Mouse (Mus musculus) cerebellum, adult 11 months (tissue): ENCODE data around the gene Gpr45.
A peak's percentile ranks its signal among the peaks of the same experiment; 100 is the strongest.
"Not testable (repeated sequence)": the region's sequence is repeated elsewhere in the genome, so short reads cannot be mapped to it uniquely, and the experiment has no call there.

Experiments used
- DNase-seq: peaks from one replicate; pipeline ENCODE4 v3.0.0; 2022

The Gpr45 gene

DNA sequence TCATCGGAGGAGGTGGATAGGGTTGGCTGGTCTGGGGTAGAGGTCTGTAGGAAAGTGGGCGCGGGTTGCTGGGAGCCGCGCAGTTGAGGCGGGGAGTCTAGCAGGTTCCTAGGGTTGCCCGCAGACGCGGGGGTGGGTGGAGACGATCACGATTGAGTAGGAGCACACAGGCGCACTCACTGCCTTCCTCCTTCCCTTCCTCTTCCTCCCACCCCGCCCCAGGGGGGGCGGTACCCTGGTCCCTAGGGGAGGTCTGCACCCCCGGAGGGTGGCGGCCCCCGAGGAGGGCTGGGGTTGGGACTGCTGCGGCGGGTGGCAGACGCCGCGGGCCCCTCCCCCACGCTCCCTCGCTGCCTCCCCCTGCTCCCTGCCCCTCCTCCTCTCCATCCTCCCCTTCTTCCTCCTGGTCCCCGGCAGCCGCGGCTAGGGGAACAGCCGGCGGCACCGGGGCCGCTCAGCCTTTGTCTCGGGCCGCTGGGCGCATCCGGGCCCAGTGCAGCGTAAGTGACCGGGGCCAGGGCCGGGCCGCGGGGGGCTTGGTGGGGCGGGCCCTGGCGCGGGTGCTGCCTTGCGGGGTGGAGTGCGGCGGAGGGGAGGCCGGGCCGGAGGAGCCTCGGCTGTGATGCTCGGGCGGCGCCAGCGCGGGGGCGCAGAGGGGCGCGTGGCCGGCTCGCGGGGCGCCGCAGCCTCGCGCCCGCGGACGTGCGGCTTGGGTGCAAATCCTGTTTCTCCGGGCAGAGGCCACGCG, at the start of gene Gpr45:
TSS of gene Gpr45 (plus strand) at position 139 of the 748 bp plus-strand sequence.
- DNase-seq: peak; percentile 37

DNA sequence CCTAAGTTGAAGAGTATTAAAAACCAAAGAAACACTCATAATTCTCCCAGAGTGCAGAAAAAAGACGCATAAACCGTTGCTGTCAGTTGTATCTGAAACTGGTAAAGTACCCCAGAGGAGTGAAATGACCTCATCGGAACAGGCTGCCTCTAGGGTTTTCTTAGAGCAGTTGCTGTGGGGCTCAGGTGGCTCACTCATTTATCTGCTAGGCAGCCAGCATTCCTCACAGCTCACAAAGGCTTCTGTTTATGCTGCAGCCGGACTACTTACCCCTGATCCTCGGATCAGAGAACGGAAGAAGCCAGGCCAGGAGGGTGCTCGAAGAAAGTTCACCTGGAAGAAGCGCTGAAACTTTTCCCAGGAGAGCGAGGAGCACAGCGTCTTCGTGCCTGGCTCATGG, 47.5 kb upstream of the Gpr45 start:
- DNase-seq: no peak

DNA sequence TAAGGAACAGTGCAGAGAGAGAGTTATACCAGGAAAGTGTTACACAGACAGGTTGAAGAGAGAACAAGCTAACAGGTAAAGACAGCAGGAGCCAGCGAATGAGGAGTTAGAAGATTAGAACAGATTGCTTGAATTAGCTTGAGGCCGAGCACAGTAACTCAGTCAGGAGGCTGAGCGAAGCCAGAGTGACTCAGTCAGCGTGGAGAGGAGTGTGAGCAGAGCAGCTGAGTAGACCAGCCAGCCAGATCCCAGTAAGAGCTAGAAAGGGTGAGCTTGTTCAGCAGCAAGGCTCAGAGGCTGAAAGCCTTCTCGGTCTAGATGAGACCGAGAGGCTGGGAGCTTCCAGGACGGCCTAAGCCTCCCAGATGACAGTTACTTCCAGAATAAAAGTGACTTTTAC, 46.0 kb upstream of the Gpr45 start:
- DNase-seq: no peak

DNA sequence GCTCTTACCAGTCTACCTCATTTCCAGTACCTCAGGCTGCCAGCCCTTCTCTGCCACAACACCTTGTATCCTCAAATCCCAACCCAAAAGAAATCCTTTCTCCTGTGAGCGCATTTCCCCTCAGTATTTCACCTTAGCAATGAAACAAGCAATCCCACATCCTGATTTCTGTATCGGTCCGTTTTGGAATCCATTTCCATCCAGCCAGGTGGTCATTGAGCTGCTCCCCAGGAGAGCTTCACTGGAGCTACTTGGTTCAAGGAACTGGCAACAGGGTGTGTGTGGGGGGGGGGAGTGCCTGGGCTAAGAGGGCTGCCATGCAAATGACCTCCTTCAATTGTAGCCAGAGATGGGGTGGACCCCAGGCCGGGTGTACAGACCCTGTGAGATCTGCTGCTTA, 45.5 kb upstream of the Gpr45 start:
- no peak for DNase-seq

DNA sequence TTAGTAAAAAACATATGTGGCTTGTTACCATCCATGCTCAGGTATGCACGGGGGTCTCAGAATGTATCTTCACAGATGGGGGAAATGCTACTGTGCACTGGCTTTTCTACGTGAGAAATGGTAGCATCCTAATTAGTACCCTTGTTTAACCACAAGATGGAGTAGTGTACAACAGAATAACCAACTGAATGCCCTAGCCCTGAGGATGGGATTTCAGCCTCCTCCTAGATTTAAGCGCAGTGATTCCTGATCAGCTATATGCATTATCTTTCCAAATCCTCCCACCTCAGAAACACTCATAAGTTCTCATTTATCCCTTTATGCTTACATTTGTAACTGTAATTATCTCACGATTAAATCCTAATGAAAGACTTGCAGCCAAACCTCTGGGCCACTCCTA, 37.6 kb upstream of the Gpr45 start:
- no peak for DNase-seq

DNA sequence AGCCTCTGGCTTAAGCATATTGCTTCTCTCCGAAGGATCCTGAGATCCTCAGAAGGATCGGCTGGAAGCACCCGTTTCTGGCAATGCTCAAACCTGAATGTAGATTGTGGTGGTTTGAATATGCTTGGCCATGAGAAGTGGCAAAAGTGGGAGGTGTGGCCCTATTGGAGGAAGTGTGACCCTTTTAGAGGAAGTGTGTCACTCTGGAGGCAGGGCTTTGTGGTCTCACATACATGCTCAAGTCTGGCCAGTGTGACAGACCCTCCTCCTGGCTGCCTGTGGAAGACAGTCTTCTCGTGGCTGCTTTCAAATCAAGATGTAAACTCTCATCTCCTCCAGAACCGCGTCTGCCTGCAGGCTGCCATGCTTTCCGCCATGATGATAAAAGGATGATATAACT, 36.0 kb upstream of the Gpr45 start:
- no peak for DNase-seq

DNA sequence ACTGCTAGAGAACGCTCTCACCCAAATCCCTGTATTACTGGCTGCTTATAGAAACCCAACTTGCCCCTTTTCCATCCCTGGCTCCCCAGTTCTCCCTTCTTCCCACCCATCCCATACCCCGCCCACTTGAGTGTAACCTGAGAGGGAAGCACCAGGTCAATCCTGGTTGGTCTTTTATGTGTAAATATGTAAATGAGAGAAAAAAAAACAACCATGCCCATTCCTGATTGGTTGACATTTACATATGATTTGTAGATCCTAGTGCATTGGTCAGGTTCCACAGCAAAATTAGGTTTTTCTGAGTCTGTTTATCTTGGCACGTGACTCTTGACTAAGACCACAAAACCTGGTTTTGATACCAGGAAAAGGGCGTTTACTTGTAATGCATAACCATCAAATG, 34.8 kb upstream of the Gpr45 start:
- DNase-seq: no peak

DNA sequence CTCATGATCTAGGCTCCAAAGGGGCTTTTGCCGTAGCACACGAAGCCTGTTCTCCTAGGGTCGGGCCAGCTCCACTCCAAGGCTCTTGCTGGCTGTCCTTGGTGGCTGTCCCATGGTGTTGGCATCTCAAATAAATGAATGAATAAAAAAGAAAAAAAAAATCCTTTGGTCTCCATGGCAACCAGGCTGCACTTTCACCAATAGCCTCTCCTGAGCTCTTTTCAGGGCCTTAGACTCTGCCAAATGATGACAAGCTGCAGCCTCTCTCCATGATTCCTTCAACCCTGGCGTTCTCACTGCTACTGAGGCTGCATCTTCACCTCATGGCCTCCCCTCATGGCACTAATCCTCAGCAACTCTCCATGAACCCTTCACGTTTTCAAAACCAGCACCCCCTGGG, 28.7 kb upstream of the Gpr45 start:
- no peak for DNase-seq

DNA sequence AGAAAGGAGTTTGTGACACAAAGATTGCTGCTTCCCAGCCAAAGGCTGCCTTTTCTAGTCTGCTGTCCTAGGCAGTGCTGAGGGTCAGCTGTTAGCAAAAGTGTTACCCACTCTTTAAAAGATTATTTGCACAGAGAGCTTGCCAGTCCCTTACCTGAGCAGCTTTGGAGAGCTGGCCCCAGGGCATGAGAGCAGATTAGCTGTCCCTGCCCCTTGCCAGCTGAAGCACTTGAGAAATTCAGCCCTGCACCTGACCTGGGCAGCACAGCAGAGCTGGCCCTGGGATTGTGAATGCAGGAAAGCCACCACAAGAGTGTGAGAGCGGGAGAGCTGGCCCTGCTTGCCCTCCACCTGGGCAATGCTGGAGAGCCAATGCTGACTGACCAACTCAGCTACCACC, 19.1 kb upstream of the Gpr45 start:
- DNase-seq: no peak

DNA sequence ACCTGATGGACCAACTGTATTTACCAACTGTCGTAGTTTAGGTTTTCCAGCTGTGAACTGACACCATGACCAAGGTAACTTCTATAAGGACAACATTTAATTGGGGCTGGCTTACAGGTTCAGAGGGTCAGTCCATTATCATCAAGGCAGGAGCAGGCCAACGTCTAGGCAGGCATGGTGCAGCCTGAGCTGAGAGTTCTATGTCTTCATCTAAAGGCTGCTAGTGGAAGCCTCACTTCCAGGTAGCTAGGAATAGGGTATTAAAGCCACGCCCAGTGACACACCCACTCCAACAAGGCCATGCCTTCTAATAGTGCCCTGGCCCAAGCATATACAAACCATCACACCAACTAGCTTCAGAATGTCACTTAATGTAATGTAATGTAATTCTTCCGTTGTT, 4.2 kb upstream of the Gpr45 start:
- DNase-seq: no peak

DNA sequence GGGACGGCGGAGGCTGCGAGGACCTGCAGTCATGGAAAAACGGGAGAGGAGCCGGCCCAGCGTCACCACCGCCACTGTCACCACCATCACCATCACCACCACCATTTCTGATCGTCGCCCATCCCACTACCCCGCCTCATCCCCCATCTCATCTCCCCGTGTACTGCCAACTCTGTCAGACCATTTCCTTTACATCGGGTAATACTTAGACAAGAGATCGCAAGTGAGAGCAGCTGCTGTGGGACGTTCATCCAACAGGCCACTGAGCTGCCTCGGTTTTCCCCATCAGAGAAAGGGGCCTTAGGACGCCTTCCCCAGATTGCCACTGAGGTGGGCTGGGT, 780 bp downstream of the Gpr45 start:
- DNase-seq: no peak

DNA sequence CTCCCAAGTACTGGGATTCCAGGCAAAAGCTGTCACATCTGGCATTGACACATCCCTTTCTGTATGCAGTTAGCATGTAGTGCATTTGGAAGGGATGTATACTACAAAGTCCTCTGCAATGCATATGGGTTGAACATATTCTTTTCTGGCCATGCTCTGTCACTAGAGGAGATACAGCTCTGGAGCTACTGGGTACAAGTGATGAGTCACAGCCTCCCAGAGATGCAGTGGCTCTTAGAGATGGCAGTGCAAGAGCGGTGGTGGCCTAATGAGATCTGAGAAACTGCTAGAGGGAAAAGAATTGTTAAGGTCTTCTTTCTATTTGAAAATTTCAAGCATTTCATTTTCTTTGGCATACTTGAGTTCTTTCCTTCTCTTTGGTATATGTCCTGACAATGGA, 4.2 kb downstream of the Gpr45 start:
- DNase-seq: no peak

DNA sequence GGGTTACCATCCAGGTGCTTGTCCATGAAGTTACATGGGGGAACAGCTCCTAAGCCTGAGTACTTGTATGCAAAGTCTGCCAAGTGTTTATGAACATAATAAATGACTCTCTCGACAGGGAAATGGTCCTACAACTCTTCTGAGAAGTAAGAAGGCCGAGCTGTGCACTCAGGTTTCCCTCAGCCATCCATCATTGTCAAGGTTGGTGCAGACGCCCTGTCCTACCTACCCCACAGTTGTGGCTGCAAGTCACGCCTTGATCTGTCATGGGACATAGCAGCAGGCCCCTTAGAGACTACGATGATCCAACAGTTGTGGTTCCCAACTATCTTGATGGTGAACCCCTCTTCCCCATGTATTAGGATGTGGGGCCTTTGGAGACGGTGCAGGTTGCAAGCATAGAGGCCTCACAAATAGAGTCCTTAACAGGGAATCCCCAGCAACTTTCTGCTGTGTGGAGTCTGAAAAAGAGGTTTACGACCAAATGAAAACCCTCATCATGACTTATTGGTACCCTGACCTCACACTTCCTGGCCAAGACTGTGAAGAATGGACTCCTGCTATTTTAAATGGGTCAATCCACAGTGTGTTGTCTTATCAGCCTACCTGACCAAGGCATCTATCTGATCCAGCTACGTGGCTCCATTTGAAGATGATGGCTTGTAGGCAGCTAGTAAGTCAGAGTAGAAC, 30.6 kb downstream of the Gpr45 start:
- no peak for DNase-seq

DNA sequence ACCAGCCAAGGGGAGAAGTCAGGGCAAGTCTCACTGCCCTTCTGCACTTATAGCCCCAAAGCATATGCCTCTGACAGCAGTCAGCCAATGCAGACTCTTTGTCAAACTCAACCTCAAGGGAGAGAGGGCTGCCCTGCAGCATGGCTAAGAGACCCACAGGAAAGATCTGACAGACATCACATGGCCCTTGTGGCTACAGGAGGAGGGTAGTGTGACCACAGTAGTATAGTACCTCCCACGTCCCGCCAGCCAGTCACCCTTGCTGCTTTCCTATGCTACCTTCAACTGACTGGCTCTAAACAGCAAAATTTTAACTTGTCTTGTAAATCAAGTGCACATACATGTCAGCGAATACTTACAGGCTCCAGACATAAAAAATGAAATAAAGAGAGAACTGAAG, 31.4 kb downstream of the Gpr45 start:
- no peak for DNase-seq

DNA sequence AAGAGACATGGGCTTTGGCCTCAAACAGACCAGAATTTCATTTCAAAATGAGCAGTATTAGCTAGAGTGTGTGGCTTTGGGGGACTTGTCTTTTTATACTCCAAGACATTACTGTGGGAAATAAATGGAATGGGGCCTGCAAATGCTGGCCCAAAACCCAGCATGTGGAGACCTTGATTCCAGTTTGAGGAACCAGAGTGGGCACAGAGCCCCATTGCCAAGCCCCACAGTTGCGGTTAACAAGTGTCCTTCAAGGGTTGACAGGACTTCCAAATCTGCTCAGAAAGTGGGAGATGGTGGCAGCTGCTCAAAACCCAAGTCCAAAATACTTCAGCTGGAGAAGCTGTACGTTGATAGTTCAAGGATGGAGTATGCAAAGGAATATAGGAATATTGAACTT, 36.3 kb downstream of the Gpr45 start:
- DNase-seq: no peak

DNA sequence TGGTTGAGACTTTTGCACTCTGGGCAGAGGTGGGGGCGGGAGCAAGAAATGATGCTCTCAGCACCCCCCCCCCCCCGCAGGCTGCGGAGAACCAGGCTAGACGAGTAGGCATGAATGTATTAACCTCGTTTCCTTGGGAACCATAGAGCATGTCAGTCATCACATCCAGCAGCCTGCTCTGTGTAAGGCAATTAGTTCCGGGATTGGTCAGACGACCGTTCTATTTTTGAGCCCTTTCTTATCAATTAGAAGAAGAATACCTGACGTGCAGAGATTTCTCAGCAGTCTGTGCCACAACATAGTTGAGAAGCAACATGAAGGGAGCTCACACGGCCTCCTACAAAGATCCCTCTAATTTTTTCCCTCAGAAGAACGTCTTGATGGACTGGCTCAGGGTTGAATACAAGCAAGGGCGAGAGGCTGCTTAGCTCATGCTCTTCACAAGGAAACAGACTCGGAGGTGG, 53.4 kb downstream of the Gpr45 start:
- DNase-seq: no peak

DNA sequence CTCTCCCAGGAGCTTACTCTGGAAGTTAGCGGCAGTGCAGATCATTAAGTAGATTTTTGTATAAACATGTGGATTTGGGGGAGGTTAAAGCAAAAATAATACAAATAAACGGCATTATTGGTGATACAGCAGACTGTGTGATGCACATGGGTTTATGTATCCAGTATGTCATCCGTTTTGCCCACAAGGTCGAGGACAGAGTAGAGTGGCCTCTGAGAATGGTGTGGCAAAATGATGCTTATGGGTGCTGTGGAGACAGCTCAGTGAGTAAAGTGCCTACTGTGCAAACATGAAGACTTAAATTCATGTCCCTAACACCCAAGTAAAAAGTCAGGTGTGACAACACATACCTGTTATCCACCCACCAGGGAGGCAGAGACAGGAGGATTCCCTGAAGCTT, 53.9 kb downstream of the Gpr45 start:
- peak; percentile 0 for DNase-seq

DNA sequence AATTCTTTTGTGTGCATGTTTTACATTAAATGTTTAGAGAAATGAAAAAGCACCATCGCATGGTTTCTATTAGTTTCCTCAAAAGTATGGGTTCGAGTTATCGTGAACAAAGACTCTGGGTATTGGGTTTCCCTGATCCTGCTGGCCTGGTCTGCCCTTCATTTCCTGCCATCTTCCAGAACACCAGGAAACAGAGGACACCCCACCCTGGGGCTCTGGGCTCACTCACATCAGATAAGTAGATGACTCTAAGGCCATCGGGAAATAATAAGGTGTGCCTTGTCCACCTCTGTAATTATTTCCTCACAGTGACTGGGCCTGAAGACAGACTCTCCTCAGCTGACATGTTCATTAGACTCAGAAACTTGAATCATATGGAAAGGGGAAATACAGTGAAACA, 57.8 kb downstream of the Gpr45 start:
- no peak for DNase-seq

DNA sequence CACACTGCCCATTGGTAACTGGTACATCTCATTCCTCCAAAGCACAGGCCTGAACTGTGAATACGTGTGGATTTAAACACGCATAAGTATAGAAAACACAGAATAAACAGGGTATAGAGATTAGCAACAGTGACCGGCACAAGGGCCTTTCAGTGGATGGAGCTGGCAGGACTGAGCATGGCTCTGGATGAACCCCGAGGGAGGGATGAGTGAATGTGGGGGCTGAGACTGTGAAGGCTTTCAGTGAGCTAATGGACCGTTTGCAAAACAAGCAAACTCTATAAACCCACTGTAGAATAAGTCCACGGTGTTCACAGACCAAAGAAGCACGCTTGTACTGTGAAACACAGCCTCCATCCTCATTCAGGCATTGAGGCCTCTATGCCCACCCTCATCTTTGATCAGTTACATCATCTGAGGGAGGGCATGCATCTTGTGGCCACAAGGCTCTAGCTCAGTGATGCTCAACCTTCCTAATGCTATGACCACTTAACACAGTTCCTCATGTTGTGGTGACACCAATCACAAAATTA, 62.5 kb downstream of the Gpr45 start:
- DNase-seq: not testable (repeated sequence)

DNA sequence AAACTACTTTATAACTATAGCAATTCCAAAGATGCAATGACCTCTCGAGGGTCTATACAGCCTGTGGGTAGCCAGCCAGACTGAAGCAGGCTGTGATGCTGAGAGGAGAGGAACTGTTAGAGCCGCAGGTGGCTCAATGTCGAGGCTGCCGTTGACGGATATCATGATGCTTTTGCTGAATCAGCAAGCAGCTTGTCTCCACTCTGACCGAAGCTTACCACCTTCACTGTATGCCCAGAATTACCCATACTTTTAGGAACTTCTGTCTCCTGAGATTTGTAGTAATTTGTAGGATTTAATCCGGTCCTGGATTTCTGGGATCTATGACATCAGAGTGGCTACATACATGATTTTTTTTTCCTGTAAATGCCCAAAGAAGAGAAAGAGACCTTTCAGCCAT, 83.3 kb downstream of the Gpr45 start:
- DNase-seq: no peak

DNA sequence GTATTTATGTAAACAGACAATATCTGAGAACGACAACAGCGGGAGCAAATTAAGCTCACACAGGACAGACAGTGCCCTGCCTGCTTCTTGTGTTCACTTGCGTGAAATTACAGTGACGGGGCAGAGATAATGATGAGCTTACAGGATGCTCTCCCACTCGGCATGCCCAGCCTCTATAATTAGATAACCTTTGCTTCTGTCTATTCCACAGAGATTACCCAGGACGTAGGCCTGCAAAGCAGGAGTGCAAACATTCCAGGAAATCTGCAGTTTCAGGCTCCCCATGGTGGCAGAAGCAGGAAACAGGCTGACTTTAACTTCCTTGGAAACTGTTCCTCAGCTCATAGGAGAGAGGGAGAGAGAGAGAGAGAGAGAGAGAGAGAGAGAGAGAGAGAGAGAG, 89.6 kb downstream of the Gpr45 start:
- DNase-seq: no peak

DNA sequence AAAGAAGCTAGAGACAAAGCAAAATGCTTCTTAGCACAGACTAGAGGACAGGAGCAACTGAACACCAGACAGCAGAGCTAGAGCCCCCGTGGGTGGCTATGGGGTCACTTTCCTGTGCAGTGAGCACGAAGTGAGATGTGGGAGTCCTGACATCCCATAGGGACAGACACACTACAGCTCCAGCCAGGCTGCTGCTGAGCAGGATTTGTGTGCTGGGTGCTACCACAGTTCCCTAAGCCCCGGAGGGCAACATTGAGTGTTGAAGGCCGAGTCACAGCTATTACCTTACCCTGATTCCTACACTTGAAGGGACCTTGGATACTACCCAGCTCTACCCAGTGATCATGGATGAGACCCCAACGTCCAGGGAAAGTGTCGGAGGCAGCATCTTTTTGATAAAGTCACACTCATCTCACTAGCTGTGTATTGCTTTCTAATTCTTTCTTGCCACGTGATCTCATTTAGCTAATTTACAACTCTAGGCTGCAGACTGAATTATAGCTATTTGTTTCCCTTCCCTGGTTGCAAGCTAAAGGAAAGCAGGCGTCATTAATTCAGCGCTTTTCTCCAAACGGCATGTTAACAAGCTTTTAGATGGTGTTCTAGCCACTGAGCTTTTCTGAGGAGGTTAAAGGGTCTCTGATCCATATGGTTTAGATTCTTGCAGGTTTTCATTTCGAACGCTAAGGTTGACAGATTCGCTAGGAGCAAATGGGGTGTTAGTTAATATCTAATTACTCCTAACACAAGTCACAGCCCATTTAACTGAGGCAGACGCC, 92.7 kb downstream of the Gpr45 start:
- no peak for DNase-seq

DNA sequence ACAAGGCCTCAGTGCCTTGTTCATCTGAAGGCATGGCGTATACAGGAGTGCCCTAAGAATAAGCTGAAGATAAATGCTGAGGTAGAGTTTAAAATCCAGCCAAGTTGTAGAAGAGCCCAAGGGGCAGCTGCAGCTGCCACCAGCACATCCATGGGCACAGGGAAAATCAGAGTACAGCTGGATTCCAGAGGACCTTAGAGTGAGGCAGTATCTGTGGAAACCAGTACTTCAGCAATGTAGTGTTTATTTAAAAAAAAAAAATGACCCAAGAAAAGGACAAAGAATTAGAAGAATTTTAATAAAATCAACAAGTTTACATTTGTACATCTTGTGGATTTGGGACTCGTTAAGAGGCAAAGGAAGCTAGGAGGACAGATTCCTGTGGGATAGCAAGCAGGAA, 94.3 kb downstream of the Gpr45 start:
- no peak for DNase-seq

DNA sequence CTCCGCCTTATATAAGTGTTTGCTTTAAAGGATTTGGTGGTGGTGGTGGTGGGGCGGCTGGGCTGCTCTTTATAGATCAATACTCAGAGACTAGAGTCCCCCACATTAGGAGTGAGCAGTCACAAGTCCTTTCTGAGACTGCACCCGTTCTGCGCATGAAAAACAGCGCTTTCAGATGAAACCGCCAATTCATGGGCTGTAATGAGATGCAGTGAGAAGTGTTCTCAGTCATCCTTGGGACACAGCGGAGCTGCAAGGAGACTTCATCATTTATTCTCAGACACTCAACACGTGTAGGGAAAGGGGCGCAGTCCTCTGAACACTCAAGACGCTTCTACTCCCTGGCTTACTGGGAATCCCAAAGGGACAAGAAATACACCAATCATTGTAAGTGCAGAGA, 95.1 kb downstream of the Gpr45 start:
- DNase-seq: no peak
